ENCODE assay signal across 8 mouse cellular contexts in the genomic region with DNA sequence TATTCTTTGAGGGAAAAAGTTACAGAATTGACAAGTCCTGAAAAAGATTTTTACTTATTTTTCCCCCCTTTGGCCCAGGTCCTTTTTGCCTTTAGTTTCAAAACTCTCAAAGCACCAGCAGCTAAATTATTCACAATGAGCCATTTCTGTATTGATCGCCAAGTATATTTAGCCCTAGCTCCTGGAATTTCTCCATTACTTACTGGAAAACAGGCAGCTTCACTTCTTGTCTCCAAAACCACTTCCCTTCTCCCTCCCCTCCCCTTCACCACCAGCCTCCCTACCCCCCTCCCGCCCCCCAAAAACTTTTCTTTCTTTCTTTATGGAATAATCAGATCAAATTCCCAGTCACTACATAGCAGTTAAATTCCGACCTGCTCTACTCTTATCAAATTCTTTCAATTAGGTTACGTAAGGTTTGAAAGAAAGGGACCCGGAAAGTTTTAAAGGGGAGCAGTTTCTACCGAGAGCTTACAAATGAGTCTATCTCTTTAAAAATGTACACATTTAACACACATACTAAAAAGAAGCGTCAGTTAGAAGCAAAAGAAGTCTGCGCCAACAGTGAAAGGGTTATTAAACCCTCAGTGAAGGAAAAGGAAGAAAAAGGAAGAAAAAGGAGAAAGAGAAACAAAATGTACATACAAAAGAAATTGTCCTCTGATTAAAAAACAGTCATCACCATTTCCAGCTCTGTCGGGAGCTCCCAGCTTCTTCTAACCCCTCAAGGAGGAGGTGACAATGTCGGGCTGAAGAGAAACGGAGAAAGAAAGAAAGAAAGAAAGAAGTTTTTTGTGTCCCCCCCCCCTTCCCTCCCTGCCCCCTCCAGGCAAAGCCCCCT. TPM values are rescaled to one million over a fixed set of nuclear protein-coding genes. Genes with fewer than 3 reads are reported as not detected.
DNase-seq lines count a peak whose midpoint lies in the region; ATAC-seq and TF ChIP-seq lines count a peak whose summit lies in the region.

No protein-coding gene starts in this region.

- no peak for TF ChIP-seq CTCF in gastrocnemius, adult 2 months (IDR thresholded peaks at IDR 0.05)

- no peaks in the 10 kb centered on the region for H3K27me3 ChIP-seq in heart, embryonic 16.5 days (ENCODE audit: control insufficient read depth, insufficient read depth, low read length)
- no peaks in the 10 kb centered on the region for H3K27me3 ChIP-seq in midbrain, embryonic 10.5 days (ENCODE audit: low read depth, poor library complexity, severe bottlenecking)

- H3K4me3 ChIP-seq in gastrocnemius, adult 2 months, result peak overlapping the region; percentile 94
- H3K4me3 ChIP-seq in heart, embryonic 16.5 days (ENCODE audit: low read length), result peak overlapping the region; percentile 93
- H3K4me3 ChIP-seq in midbrain, embryonic 10.5 days, result peak overlapping the region; percentile 79

- intact Hi-C loops in gastrocnemius, adult 2 months (cut with DNase I), result loop anchor here (5.0 kb wide), 3 partner anchors 43 to 443 kb away; no protein-coding TSS in a partner anchor
- intact Hi-C loops in gastrocnemius, postnatal 36 days (cut with DNase I), result loop anchor here (10.0 kb wide), 1 partner anchor 180 kb away; no protein-coding TSS in a partner anchor

- H3K36me3 ChIP-seq in heart, embryonic 16.5 days (ENCODE audit: control insufficient read depth, insufficient read depth), result no peaks in the 10 kb centered on the region
- H3K36me3 ChIP-seq in midbrain, embryonic 10.5 days, result no peaks in the 10 kb centered on the region

- no peaks in the 10 kb centered on the region for H3K9me3 ChIP-seq in heart, embryonic 16.5 days (replicated peaks; ENCODE audit: control insufficient read depth, low read length)
- H3K9me3 ChIP-seq in midbrain, embryonic 10.5 days (replicated peaks), result no peaks in the 10 kb centered on the region

- peaks cover 5% of the 10 kb centered on the region; the same call in 1 of the 2 replicates for H3K4me1 ChIP-seq in heart, embryonic 16.5 days (ENCODE audit: control insufficient read depth, insufficient read depth, low read length)
- peaks cover 25% of the 10 kb centered on the region for H3K4me1 ChIP-seq in midbrain, embryonic 10.5 days

- H3K27ac ChIP-seq in gastrocnemius, adult 2 months, result peak overlapping the region; percentile 91
- H3K27ac ChIP-seq in heart, embryonic 16.5 days (ENCODE audit: low read length), result peak overlapping the region; percentile 43
- peak overlapping the region; percentile 87 for H3K27ac ChIP-seq in midbrain, embryonic 10.5 days (replicated peaks)

- H3K9ac ChIP-seq in heart, embryonic 16.5 days (ENCODE audit: low read length), result peak overlapping the region; percentile 73

- H3K4me2 ChIP-seq in heart, embryonic 16.5 days (ENCODE audit: low read depth, low read length), result peak overlapping the region; percentile 85

- ATAC-seq in heart, embryonic 16.5 days (replicated peaks; ENCODE audit: extremely low read depth, insufficient read depth, low FRiP score), result no peak

- no peak for DNase-seq in gastrocnemius, adult 2 months
- no peak for DNase-seq in gastrocnemius, postnatal 36 days
- peak; percentile 22 for DNase-seq in CD4-positive helper T cell, adult 2 months (ENCODE audit: low read depth, low spot score)
- no peak for DNase-seq in midbrain, embryonic 10.5 days (ENCODE audit: low spot score)
- no peak for DNase-seq in right cerebral cortex, postnatal 14 days
- DNase-seq in spleen, adult 18-20 months, result no peak
- DNase-seq in kidney, postnatal 4 days, result no peak

- WGBS in heart, embryonic 16.5 days, result 2% methylated on average over 11 of the region's 11 CpGs
- WGBS in midbrain, embryonic 10.5 days, result under 1% methylated on average over 11 of the region's 11 CpGs

RNA-seq across cellular contexts. Expression of gene Ikzf2, which starts 1.8 kb away (rescaled TPM):
- total RNA-seq in gastrocnemius, adult 2 months (2021), result 10 to 100 TPM; 15.0 to 24.4 TPM
- 10 to 100 TPM; 10.8 to 11.3 TPM for total RNA-seq in gastrocnemius, postnatal 36 days (2021)
- polyA plus RNA-seq in heart, embryonic 16.5 days (2015; fragmentation: Nextera tagmentation; extraction: Ambion mirVana), result 3.1 and 4.6 TPM in 2 replicates
- polyA plus RNA-seq in midbrain, embryonic 10.5 days (2016; fragmentation: Nextera tagmentation; extraction: Ambion mirVana), result 6.1 and 6.5 TPM in 2 replicates
